Mouse (Mus musculus) lung, postnatal 25 days (tissue): ENCODE results near the gene Snx21.

Experiments used
- DNase-seq: peaks from one replicate; pipeline ENCODE4 v3.0.0; 2022; ENCODE audit warnings: low spot score

Gene Snx21

DNA sequence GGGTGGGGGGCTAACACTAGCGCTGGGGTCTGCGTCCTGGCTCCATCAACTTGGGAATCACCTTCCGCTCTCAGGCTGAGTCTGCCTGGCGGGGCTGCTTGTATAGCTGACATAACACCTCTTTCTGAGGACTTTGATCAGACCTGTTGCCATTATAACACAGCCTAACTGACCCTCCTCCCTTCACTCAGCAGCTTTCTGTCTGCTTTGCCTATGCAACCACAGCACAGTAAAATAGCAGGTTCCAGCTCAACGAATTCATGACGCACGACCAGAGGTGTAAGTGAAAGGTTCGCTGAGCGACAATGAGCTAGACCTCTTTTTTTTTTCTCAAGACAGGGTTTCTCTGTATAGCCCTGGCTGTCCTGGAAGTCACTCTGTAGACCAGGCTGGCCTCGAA, 45.4 kb downstream of the Snx21 start:
- no peak for DNase-seq

GRCm38 (mm10) chr2:164832032-164832747, 46.6 kb downstream of the Snx21 start:
- DNase-seq, result no peak

DNA sequence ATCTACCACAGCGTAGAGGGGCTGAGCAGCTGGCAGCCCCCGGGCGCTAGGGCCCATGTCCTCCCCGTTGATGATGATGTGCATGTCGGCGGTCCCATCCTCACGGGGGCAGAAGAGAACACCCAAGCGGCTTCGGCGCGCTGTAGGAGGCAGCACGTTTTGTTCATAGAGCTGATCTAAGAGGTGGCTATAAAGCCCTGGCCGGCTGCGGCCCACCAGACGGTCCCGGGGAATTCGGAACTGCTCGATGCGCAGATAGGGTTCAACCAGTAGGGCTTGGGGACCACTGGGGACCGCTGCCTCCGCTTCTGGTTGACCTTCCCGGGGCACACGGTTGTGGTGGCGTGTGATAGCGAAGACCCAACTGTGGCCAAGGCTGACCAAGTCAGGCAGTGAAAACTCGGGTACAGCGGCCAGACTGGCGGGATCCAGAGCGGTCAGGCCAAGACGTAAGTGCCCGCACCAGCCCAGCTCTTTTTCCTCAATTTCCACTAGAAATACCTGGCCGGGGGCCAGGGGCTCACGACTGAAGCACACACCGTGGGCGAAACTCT, 47.2 kb downstream of the Snx21 start, which contains the start of gene Ctsa:
Ctsa (plus strand) TSS at position 126 of the 554 bp plus-strand sequence.
- peak; percentile 85 for DNase-seq

DNA sequence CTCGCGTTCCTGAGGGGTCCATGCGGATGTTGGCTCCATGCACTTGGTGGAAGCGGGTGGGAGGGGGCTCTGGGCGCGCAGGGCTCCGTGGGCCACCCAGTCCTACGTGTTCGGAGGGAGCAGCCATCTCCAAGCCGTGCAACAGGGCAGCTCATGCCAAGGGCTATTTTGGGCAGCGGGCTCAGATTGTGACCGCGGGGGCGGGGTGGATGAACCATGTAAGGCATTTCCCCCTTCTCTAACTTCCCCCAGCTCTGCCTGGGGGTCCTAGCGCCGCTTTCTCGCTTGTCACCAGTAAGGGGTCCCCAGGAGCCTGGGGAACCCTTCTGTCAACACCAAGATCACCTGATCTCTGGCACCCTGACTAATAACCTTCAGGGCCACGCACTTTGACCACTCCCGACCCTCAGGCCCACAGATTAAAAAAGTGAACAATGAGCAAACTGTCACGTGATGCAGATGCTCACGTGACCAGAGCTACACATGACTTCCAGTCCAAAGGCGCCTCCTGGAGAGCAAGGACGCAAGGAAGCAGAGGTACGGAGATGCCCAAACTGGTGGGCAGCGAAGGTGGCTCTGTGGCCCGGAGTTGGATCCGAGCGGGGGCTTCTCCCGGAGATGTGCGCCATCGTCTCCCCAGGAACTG, 47.8 kb downstream of the Snx21 start, which contains the start of gene Neurl2:
Neurl2 (minus strand) TSS at position 143 of the 646 bp plus-strand sequence.
- peak; percentile 93 for DNase-seq

- DNase-seq, result no peak
Observed at GRCm38 (mm10) chr2:164834531-164834930, 48.9 kb downstream of the Snx21 start.

GRCm38 (mm10) chr2:164835164-164835563, 49.5 kb downstream of the Snx21 start:
- no peak for DNase-seq
